Mouse (Mus musculus): ENCODE results near the gene Phyhipl.

DNA sequence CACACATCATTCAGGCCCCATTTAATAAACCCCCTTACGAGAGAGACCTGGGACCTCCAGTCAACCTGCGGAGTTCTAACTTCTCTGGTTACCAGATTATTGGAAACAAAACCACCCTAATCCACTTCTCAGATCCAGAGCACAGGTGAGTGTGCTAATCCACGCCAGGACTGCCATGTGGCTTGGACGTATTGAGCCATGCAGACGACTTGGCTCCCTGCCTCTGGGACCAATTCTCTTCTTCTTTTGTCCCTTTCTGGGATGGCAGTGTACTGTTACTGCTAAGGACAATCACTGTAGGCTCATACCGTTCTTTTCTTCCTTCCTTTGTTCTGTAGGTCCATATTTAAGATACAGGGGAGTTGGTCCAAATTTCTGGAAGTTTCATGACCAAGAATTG lies 112.9 kb downstream of the Phyhipl start:
- TF ChIP-seq CTCF (IDR thresholded peaks at IDR 0.05; ENCODE audit: low read depth) (no peak), EP300 (optimal IDR thresholded peaks at IDR 0.05) (no peak)
